Mouse (Mus musculus) ovary, postnatal 36 days (tissue): ENCODE data around the gene Kif13a.

ENCODE experiments used
- DNase-seq: peaks from one replicate; pipeline ENCODE4 v3.0.0; 2022; ENCODE audit warnings: low spot score, mixed read lengths

Kif13a gene

GRCm38 (mm10) chr13:46921559-46921958 is 8.1 kb downstream of the Kif13a start:
- DNase-seq = no peak

- no peak for DNase-seq
These were observed 9.9 kb downstream of the Kif13a start for GRCm38 (mm10) chr13:46919797-46920196.

- no peak for DNase-seq
These were observed 11.2 kb downstream of the Kif13a start for GRCm38 (mm10) chr13:46918509-46918908.

GRCm38 (mm10) chr13:46911960-46912359 is 17.7 kb downstream of the Kif13a start:
- no peak for DNase-seq

GRCm38 (mm10) chr13:46911018-46911419 is 18.6 kb downstream of the Kif13a start:
- no peak for DNase-seq

- DNase-seq = no peak
These were observed 19.7 kb downstream of the Kif13a start for GRCm38 (mm10) chr13:46909946-46910345.

- no peak for DNase-seq
These were observed 20.6 kb downstream of the Kif13a start for GRCm38 (mm10) chr13:46909005-46909565.

GRCm38 (mm10) chr13:46908387-46908786 is 21.3 kb downstream of the Kif13a start:
- no peak for DNase-seq

GRCm38 (mm10) chr13:46907861-46908260 is 21.8 kb downstream of the Kif13a start:
- no peak for DNase-seq

- no peak for DNase-seq
These were observed 22.6 kb downstream of the Kif13a start for GRCm38 (mm10) chr13:46907115-46907514.

GRCm38 (mm10) chr13:46905971-46906370 is 23.7 kb downstream of the Kif13a start:
- DNase-seq = no peak

GRCm38 (mm10) chr13:46904982-46905621 is 24.6 kb downstream of the Kif13a start:
- no peak for DNase-seq

- DNase-seq = no peak
These were observed 27.0 kb downstream of the Kif13a start for GRCm38 (mm10) chr13:46902568-46903255.

- DNase-seq = no peak
These were observed 28.7 kb downstream of the Kif13a start for GRCm38 (mm10) chr13:46900870-46901555.

GRCm38 (mm10) chr13:46898837-46899236 is 30.8 kb downstream of the Kif13a start:
- DNase-seq = no peak

GRCm38 (mm10) chr13:46898411-46898810 is 31.3 kb downstream of the Kif13a start:
- DNase-seq = no peak

- DNase-seq = no peak
These were observed 37.3 kb downstream of the Kif13a start for GRCm38 (mm10) chr13:46892380-46892779.

GRCm38 (mm10) chr13:46888150-46888683 is 41.5 kb downstream of the Kif13a start:
- no peak for DNase-seq

- DNase-seq = no peak
These were observed 43.0 kb downstream of the Kif13a start for GRCm38 (mm10) chr13:46886497-46887261.

- DNase-seq = no peak
These were observed 44.0 kb downstream of the Kif13a start for GRCm38 (mm10) chr13:46885759-46886060.

GRCm38 (mm10) chr13:46884898-46885758 is 44.5 kb downstream of the Kif13a start:
- no peak for DNase-seq
